Mouse (Mus musculus): ENCODE data around the gene Wdtc1. TPM values are rescaled to one million over a fixed set of nuclear protein-coding genes. Genes with fewer than 3 reads are reported as not detected.

Gene Wdtc1
- polyA plus RNA-seq, 1 experiment from 2014 or later, result 5.5 TPM

GRCm38 (mm10) chr4:133278482-133278881, 74.8 kb downstream of the Wdtc1 start:
- H3K4me2 ChIP-seq, result peak overlapping the region; percentile 92
- H3K9ac ChIP-seq, result peak overlapping the region; percentile 94
- no peak for DNase-seq
- WGBS (ENCODE audit: insufficient replicate concordance), result 78% methylated on average over 3 of the region's 3 CpGs
- no peaks in the 10 kb centered on the region for H3K9me3 ChIP-seq (replicated peaks)
- no peaks in the 10 kb centered on the region for H3K27me3 ChIP-seq
- ATAC-seq (ENCODE audit: low read depth), result no peak
- H3K4me1 ChIP-seq (replicated peaks), result peaks cover 54% of the 10 kb centered on the region
- H3K36me3 ChIP-seq, result peaks cover 11% of the 10 kb centered on the region
- peak overlapping the region; percentile 89 for H3K27ac ChIP-seq
- H3K4me3 ChIP-seq (replicated peaks), result peak overlapping the region; percentile 96; the same call in 1 of the 2 replicates

GRCm38 (mm10) chr4:133278067-133278466, 75.2 kb downstream of the Wdtc1 start:
- H3K9me3 ChIP-seq (replicated peaks), result no peaks in the 10 kb centered on the region
- DNase-seq (no peak), ATAC-seq (ENCODE audit: low read depth) (no peak)
- WGBS (ENCODE audit: insufficient replicate concordance), result 18% methylated on average over 6 of the region's 6 CpGs
- H3K9ac ChIP-seq, result peak overlapping the region; percentile 94
- no peaks in the 10 kb centered on the region for H3K27me3 ChIP-seq
- peak overlapping the region; percentile 92 for H3K4me2 ChIP-seq
- peak overlapping the region; percentile 96 for H3K4me3 ChIP-seq (replicated peaks)
- peaks cover 15% of the 10 kb centered on the region for H3K36me3 ChIP-seq
- peaks cover 50% of the 10 kb centered on the region for H3K4me1 ChIP-seq (replicated peaks)
- peak overlapping the region; percentile 89 for H3K27ac ChIP-seq

GRCm38 (mm10) chr4:133277104-133278026, 75.9 kb downstream of the Wdtc1 start, which contains the start of gene Tmem222:
Gene Tmem222 (minus strand): TSS chr4:133277792.
- Histone ChIP-seq H3K27me3 (no peaks in the 10 kb centered on the region), H3K9me3 (replicated peaks) (no peaks in the 10 kb centered on the region), H3K9ac (peak within 1 kb of the TSS; percentile 94), H3K4me1 (replicated peaks) (peaks cover 45% of the 10 kb centered on the region), H3K4me3 (replicated peaks) (peak within 1 kb of the TSS; percentile 96), H3K27ac (peak within 1 kb of the TSS; percentile 89), H3K4me2 (peak within 1 kb of the TSS; percentile 92), H3K36me3 (peaks cover 16% of the 10 kb centered on the region)
- peak; percentile 87 for DNase-seq
- under 1% methylated on average over 73 of the region's 73 CpGs for whole genome bisulfite sequencing (ENCODE audit: insufficient replicate concordance)
- peak; percentile 93 for ATAC-seq (ENCODE audit: low read depth)

GRCm38 (mm10) chr4:133270929-133271328, 82.4 kb downstream of the Wdtc1 start:
- Histone ChIP-seq H3K36me3 (peaks cover 67% of the 10 kb centered on the region), H3K9me3 (replicated peaks) (no peaks in the 10 kb centered on the region), H3K27me3 (no peaks in the 10 kb centered on the region), H3K4me1 (replicated peaks) (peaks cover 22% of the 10 kb centered on the region), H3K4me2 (no peak overlapping the region), H3K4me3 (replicated peaks) (no peak overlapping the region), H3K9ac (no peak overlapping the region), H3K27ac (no peak overlapping the region)
- no peak for ATAC-seq (ENCODE audit: low read depth)
- DNase-seq, result no peak
- 85% methylated on average over 9 of the region's 9 CpGs for WGBS (ENCODE audit: insufficient replicate concordance)

GRCm38 (mm10) chr4:133269596-133269995, 83.7 kb downstream of the Wdtc1 start:
- Histone ChIP-seq H3K9me3 (replicated peaks) (no peaks in the 10 kb centered on the region), H3K4me2 (no peak overlapping the region), H3K4me3 (replicated peaks) (no peak overlapping the region), H3K9ac (no peak overlapping the region), H3K36me3 (peaks cover 78% of the 10 kb centered on the region), H3K27ac (peak overlapping the region; percentile 36; the same call in 1 of the 2 replicates), H3K4me1 (replicated peaks) (peaks cover 10% of the 10 kb centered on the region), H3K27me3 (no peaks in the 10 kb centered on the region)
- WGBS (ENCODE audit: insufficient replicate concordance), result 88% methylated on average over 3 of the region's 3 CpGs
- no peak for ATAC-seq (ENCODE audit: low read depth)
- DNase-seq, result no peak

- H3K9ac ChIP-seq, result no peak overlapping the region
- no peaks in the 10 kb centered on the region for H3K27me3 ChIP-seq
- H3K4me3 ChIP-seq (replicated peaks), result no peak overlapping the region
- no peak overlapping the region for H3K4me2 ChIP-seq
- no peaks in the 10 kb centered on the region for H3K9me3 ChIP-seq (replicated peaks)
- DNase-seq, result no peak
- H3K36me3 ChIP-seq, result peaks cover 76% of the 10 kb centered on the region
- ATAC-seq (ENCODE audit: low read depth), result no peak
- WGBS (ENCODE audit: insufficient replicate concordance), result 83% methylated on average over 3 of the region's 3 CpGs
- H3K27ac ChIP-seq, result no peak overlapping the region
- H3K4me1 ChIP-seq (replicated peaks), result peaks cover 9% of the 10 kb centered on the region
These were observed 84.3 kb downstream of the Wdtc1 start for GRCm38 (mm10) chr4:133268931-133269330.

GRCm38 (mm10) chr4:133266248-133266880, 86.9 kb downstream of the Wdtc1 start:
- ATAC-seq (ENCODE audit: low read depth), result no peak
- H3K36me3 ChIP-seq, result peaks cover 69% of the 10 kb centered on the region
- no peak for DNase-seq
- H3K9me3 ChIP-seq (replicated peaks), result no peaks in the 10 kb centered on the region
- no peak overlapping the region for H3K4me2 ChIP-seq
- 87% methylated on average over 12 of the region's 12 CpGs for WGBS (ENCODE audit: insufficient replicate concordance)
- peaks cover 15% of the 10 kb centered on the region for H3K4me1 ChIP-seq (replicated peaks)
- no peak overlapping the region for H3K27ac ChIP-seq
- no peak overlapping the region for H3K9ac ChIP-seq
- H3K27me3 ChIP-seq, result no peaks in the 10 kb centered on the region
- no peak overlapping the region for H3K4me3 ChIP-seq (replicated peaks)

- Histone ChIP-seq H3K4me3 (replicated peaks) (no peak overlapping the region), H3K27me3 (no peaks in the 10 kb centered on the region), H3K36me3 (peaks cover 66% of the 10 kb centered on the region), H3K9me3 (replicated peaks) (no peaks in the 10 kb centered on the region), H3K9ac (no peak overlapping the region), H3K4me2 (no peak overlapping the region), H3K27ac (no peak overlapping the region), H3K4me1 (replicated peaks) (peaks cover 15% of the 10 kb centered on the region)
- DNase-seq (no peak), ATAC-seq (ENCODE audit: low read depth) (no peak)
- 84% methylated on average over 4 of the region's 4 CpGs for WGBS (ENCODE audit: insufficient replicate concordance)
These were observed 87.5 kb downstream of the Wdtc1 start for GRCm38 (mm10) chr4:133265759-133266158.

- Histone ChIP-seq H3K9ac (no peak overlapping the region), H3K27ac (no peak overlapping the region), H3K4me2 (no peak overlapping the region), H3K27me3 (no peaks in the 10 kb centered on the region), H3K4me3 (replicated peaks) (no peak overlapping the region), H3K36me3 (peaks cover 61% of the 10 kb centered on the region), H3K4me1 (replicated peaks) (peaks cover 15% of the 10 kb centered on the region), H3K9me3 (replicated peaks) (no peaks in the 10 kb centered on the region)
- no peak for DNase-seq
- WGBS (ENCODE audit: insufficient replicate concordance), result 85% methylated on average over 3 of the region's 3 CpGs
- no peak for ATAC-seq (ENCODE audit: low read depth)
These were observed 88.0 kb downstream of the Wdtc1 start for GRCm38 (mm10) chr4:133265297-133265696.

- 72% methylated on average over 2 of the region's 2 CpGs for WGBS (ENCODE audit: insufficient replicate concordance)
These were observed 88.7 kb downstream of the Wdtc1 start for GRCm38 (mm10) chr4:133264559-133264958.

GRCm38 (mm10) chr4:133263756-133264155, 89.5 kb downstream of the Wdtc1 start:
- no peak overlapping the region for H3K4me2 ChIP-seq
- H3K27me3 ChIP-seq, result 0 out of 2 replicates have a peak, but pooled peaks cover 3% of the 10 kb centered on the region
- H3K4me1 ChIP-seq (replicated peaks), result peaks cover 15% of the 10 kb centered on the region
- H3K4me3 ChIP-seq (replicated peaks), result no peak overlapping the region
- H3K36me3 ChIP-seq, result peaks cover 46% of the 10 kb centered on the region
- H3K9ac ChIP-seq, result no peak overlapping the region
- no peak overlapping the region for H3K27ac ChIP-seq
- no peaks in the 10 kb centered on the region for H3K9me3 ChIP-seq (replicated peaks)
- no peak for DNase-seq
- no peak for ATAC-seq (ENCODE audit: low read depth)
- 70% methylated on average over 5 of the region's 5 CpGs for WGBS (ENCODE audit: insufficient replicate concordance)

More at GRCm38 (mm10) chr4:133264559-133264958, 88.7 kb downstream of the Wdtc1 start:
- ATAC-seq (ENCODE audit: low read depth) (no peak), DNase-seq (no peak)
- no peaks in the 10 kb centered on the region for H3K9me3 ChIP-seq (replicated peaks)
- H3K27ac ChIP-seq, result no peak overlapping the region
- peaks cover 54% of the 10 kb centered on the region for H3K36me3 ChIP-seq
- H3K4me1 ChIP-seq (replicated peaks), result peaks cover 15% of the 10 kb centered on the region
- no peak overlapping the region for H3K9ac ChIP-seq
- no peaks in the 10 kb centered on the region for H3K27me3 ChIP-seq
- no peak overlapping the region for H3K4me2 ChIP-seq
- no peak overlapping the region for H3K4me3 ChIP-seq (replicated peaks)

All from liver, embryonic 13.5 days (tissue).